In genomic region chr11:73323906-73324830, GRCm38 (mm10) we compare ENCODE assay signal across 16 mouse cellular contexts. TPM values are rescaled to one million over a fixed set of nuclear protein-coding genes. Genes with fewer than 3 reads are reported as not detected.
DNase-seq lines count a peak whose midpoint lies in the region; ATAC-seq and TF ChIP-seq lines count a peak whose summit lies in the region.
"Had no signal": no experiment of that assay in that cellular context is flagged by ENCODE, and none has a peak within 500 bp of the region (broad histone marks: within the 10 kb centered on the region; RNA-seq: fewer than 3 reads in every experiment).

No protein-coding gene starts in this region.

- H3K27ac ChIP-seq in kidney, embryonic 14.5 days (ENCODE audit: low read depth, low read length) = no peak overlapping the region
- peak overlapping the region; percentile 99 for H3K27ac ChIP-seq in brown adipose tissue, adult 24 weeks (replicated peaks; ENCODE audit: low read depth, low read length)
- H3K27ac ChIP-seq: embryonic facial prominence, embryonic 12.5 days; hindbrain, embryonic 15.5 days; lung, embryonic 15.5 days had no signal

- H3K9ac ChIP-seq in kidney, embryonic 14.5 days (ENCODE audit: low read depth, low read length) = no peak overlapping the region
- H3K9ac ChIP-seq: embryonic facial prominence, embryonic 12.5 days; hindbrain, embryonic 15.5 days; lung, embryonic 15.5 days had no signal

- 66% methylated on average over 9 of the region's 9 CpGs for WGBS in kidney, embryonic 14.5 days

- H3K9me3 ChIP-seq in kidney, embryonic 14.5 days (ENCODE audit: control insufficient read depth, low read length) = no peaks in the 10 kb centered on the region
- H3K9me3 ChIP-seq: embryonic facial prominence, embryonic 12.5 days; hindbrain, embryonic 15.5 days; lung, embryonic 15.5 days had no signal

- no peaks in the 10 kb centered on the region for H3K79me3 ChIP-seq in C2C12 (ENCODE audit: low read depth)

- no peaks in the 10 kb centered on the region for H3K4me1 ChIP-seq in kidney, embryonic 14.5 days (ENCODE audit: control insufficient read depth, insufficient read depth, low read length)
- H3K4me1 ChIP-seq in brown adipose tissue, adult 24 weeks (ENCODE audit: control insufficient read depth, insufficient read depth, insufficient read length, low read length) = peaks cover 3% of the 10 kb centered on the region; the same call in 1 of the 2 replicates
- H3K4me1 ChIP-seq: embryonic facial prominence, embryonic 12.5 days; hindbrain, embryonic 15.5 days had no signal

- no peaks in the 10 kb centered on the region for H3K79me2 ChIP-seq in C2C12 (ENCODE audit: control insufficient read depth, insufficient read depth)

- peak; percentile 49 for DNase-seq in kidney, adult 11 months
- DNase-seq in lung, postnatal 36 days = peak; percentile 18
- DNase-seq in thymus, postnatal 14 days = no peak
- no peak for DNase-seq in left cerebral cortex, adult 8-10 months (ENCODE audit: low spot score in 2 of 2)
- DNase-seq in ovary, postnatal 14 days (ENCODE audit: low spot score) = no peak
- DNase-seq: adrenal gland, adult 2 months; cerebellum, adult 11-12 months had no signal

- no peak overlapping the region for H3ac ChIP-seq in C2C12 (ENCODE audit: control insufficient read depth, insufficient read length, low read depth)

- no peaks in the 10 kb centered on the region for H3K27me3 ChIP-seq in kidney, embryonic 14.5 days (ENCODE audit: control insufficient read depth, insufficient read depth, low read length)
- H3K27me3 ChIP-seq in C2C12 (ENCODE audit: control insufficient read depth, insufficient read depth, insufficient read length) = no peaks in the 10 kb centered on the region
- H3K27me3 ChIP-seq: embryonic facial prominence, embryonic 12.5 days; hindbrain, embryonic 15.5 days; lung, embryonic 15.5 days had no signal

- no peak overlapping the region for H3K4me2 ChIP-seq in kidney, embryonic 14.5 days (replicated peaks; ENCODE audit: low read depth, low read length)
- H3K4me2 ChIP-seq: embryonic facial prominence, embryonic 12.5 days; hindbrain, embryonic 15.5 days; lung, embryonic 15.5 days had no signal

- no peak for TF ChIP-seq CTCF in C2C12 (IDR thresholded peaks at IDR 0.05; ENCODE audit: control insufficient read depth, insufficient read depth, insufficient read length)

- no peaks in the 10 kb centered on the region for H3K36me3 ChIP-seq in kidney, embryonic 14.5 days (ENCODE audit: control insufficient read depth, insufficient read depth, low read length)
- H3K36me3 ChIP-seq in C2C12 (ENCODE audit: control insufficient read depth, insufficient read depth) = no peaks in the 10 kb centered on the region
- H3K36me3 ChIP-seq: embryonic facial prominence, embryonic 12.5 days; hindbrain, embryonic 15.5 days; lung, embryonic 15.5 days had no signal

- no peak overlapping the region for H3K4me3 ChIP-seq in kidney, embryonic 14.5 days (ENCODE audit: low read length)
- H3K4me3 ChIP-seq in C2C12 (ENCODE audit: insufficient read depth, poor library complexity, severe bottlenecking) = no peak overlapping the region
- H3K4me3 ChIP-seq in brown adipose tissue, adult 24 weeks (ENCODE audit: insufficient read depth, low read depth, low read length) = peak overlapping the region; percentile 72
- H3K4me3 ChIP-seq: embryonic facial prominence, embryonic 12.5 days; hindbrain, embryonic 15.5 days; lung, embryonic 15.5 days had no signal

- no peak for ATAC-seq in kidney, embryonic 14.5 days (ENCODE audit: low FRiP score, low TSS enrichment)
- ATAC-seq: forebrain, embryonic 14.5 days had no signal

TF ChIP-seq in C2C12, 6 proteins besides CTCF, POLR2A, EP300 and RAD21:
- no peak for TF ChIP-seq MYOG (IDR thresholded peaks at IDR 0.05; ENCODE audit: control insufficient read depth, extremely low read depth, insufficient read length)
- no peak for TF ChIP-seq FOSL1 (IDR thresholded peaks at IDR 0.05; ENCODE audit: insufficient read depth, low read length, poor library complexity, severe bottlenecking)
- peak; percentile 6 for TF ChIP-seq CEBPB (IDR thresholded peaks at IDR 0.05; ENCODE audit: low read depth)
- TF ChIP-seq MAX (IDR thresholded peaks at IDR 0.05) = no peak
TF ChIP-seq in C2C12: peak in this region for 1.

RNA-seq across cellular contexts. Expression of gene Aspa, which starts 5.2 kb away (rescaled TPM):
- polyA plus RNA-seq in kidney, embryonic 14.5 days (2014; fragmentation: Nextera tagmentation; extraction: Ambion mirVana) = 4.5 and 6.3 TPM in 2 replicates
- polyA plus RNA-seq in C2C12 (2012; fragmentation: generic; extraction: Trizol) = 0.60 TPM
- polyA plus RNA-seq in brown adipose tissue, adult 24 weeks (2012; ENCODE audit: insufficient read depth, insufficient read length, missing spikeins) = 163 and 192 TPM in 2 replicates
- 10 to 100 TPM; 20.9 to 29.6 (median 25.7) TPM for total RNA-seq in left cerebral cortex, adult 8-10 months (2022)

RNA-seq across cellular contexts. Expression of gene Gm49340, which starts 5.4 kb away (rescaled TPM):
- not detected in 2 replicates for polyA plus RNA-seq in kidney, embryonic 14.5 days (2014; fragmentation: Nextera tagmentation; extraction: Ambion mirVana)
- not detected for polyA plus RNA-seq in C2C12 (2012; fragmentation: generic; extraction: Trizol)
- 0.48 TPM in 1 of 2 replicates, not detected in the other for polyA plus RNA-seq in brown adipose tissue, adult 24 weeks (2012; ENCODE audit: insufficient read depth, insufficient read length, missing spikeins)
- total RNA-seq in left cerebral cortex, adult 8-10 months (2022) = not detected
- total RNA-seq: adrenal gland, adult 2 months; granulocyte monocyte progenitor cell, adult 5-6 weeks; left cerebral cortex, adult 18-20 months had no signal
- polyA plus RNA-seq: adrenal gland, adult 2 months; embryonic facial prominence, embryonic 12.5 days; forebrain, embryonic 14.5 days; hindbrain, embryonic 15.5 days had no signal

RNA-seq across cellular contexts. Expression of gene Spata22, which starts 5.4 kb away (rescaled TPM):
- 0.16 TPM in 1 of 2 replicates, not detected in the other for polyA plus RNA-seq in kidney, embryonic 14.5 days (2014; fragmentation: Nextera tagmentation; extraction: Ambion mirVana)
- polyA plus RNA-seq in C2C12 (2012; fragmentation: generic; extraction: Trizol) = not detected
- polyA plus RNA-seq in brown adipose tissue, adult 24 weeks (2012; ENCODE audit: insufficient read depth, insufficient read length, missing spikeins) = 8.6 and 10.5 TPM in 2 replicates
- not detected for total RNA-seq in left cerebral cortex, adult 8-10 months (2022)
- total RNA-seq: granulocyte monocyte progenitor cell, adult 5-6 weeks; left cerebral cortex, adult 18-20 months had no signal
- polyA plus RNA-seq: adrenal gland, adult 2 months; embryonic facial prominence, embryonic 12.5 days; forebrain, embryonic 14.5 days; hindbrain, embryonic 15.5 days; lung, embryonic 15.5 days had no signal

RNA-seq across cellular contexts. Expression of gene Olfr20, which starts 26.4 kb away (rescaled TPM):
- not detected in 2 replicates for polyA plus RNA-seq in kidney, embryonic 14.5 days (2014; fragmentation: Nextera tagmentation; extraction: Ambion mirVana)
- polyA plus RNA-seq in C2C12 (2012; fragmentation: generic; extraction: Trizol) = not detected
- not detected in 2 replicates for polyA plus RNA-seq in brown adipose tissue, adult 24 weeks (2012; ENCODE audit: insufficient read depth, insufficient read length, missing spikeins)
- not detected for total RNA-seq in left cerebral cortex, adult 8-10 months (2022)
- total RNA-seq: adrenal gland, adult 2 months; granulocyte monocyte progenitor cell, adult 5-6 weeks; left cerebral cortex, adult 18-20 months had no signal
- polyA plus RNA-seq: embryonic facial prominence, embryonic 12.5 days; forebrain, embryonic 14.5 days; hindbrain, embryonic 15.5 days; lung, embryonic 15.5 days had no signal

RNA-seq across cellular contexts. Expression of gene Olfr376, which starts 46.9 kb away (rescaled TPM):
- not detected in 2 replicates for polyA plus RNA-seq in kidney, embryonic 14.5 days (2014; fragmentation: Nextera tagmentation; extraction: Ambion mirVana)
- polyA plus RNA-seq in C2C12 (2012; fragmentation: generic; extraction: Trizol) = not detected
- not detected in 2 replicates for polyA plus RNA-seq in brown adipose tissue, adult 24 weeks (2012; ENCODE audit: insufficient read depth, insufficient read length, missing spikeins)
- not detected for total RNA-seq in left cerebral cortex, adult 8-10 months (2022)
- total RNA-seq: adrenal gland, adult 2 months; granulocyte monocyte progenitor cell, adult 5-6 weeks; left cerebral cortex, adult 18-20 months had no signal
- polyA plus RNA-seq: adrenal gland, adult 2 months; embryonic facial prominence, embryonic 12.5 days; forebrain, embryonic 14.5 days; hindbrain, embryonic 15.5 days; lung, embryonic 15.5 days had no signal

Comparison
In these comparisons a context has a peak if more than half of its experiments do, and no peak if none do; other contexts are left out.
1. DNase-seq: peak in kidney, adult 11 months (single experiment) and lung, postnatal 36 days (single experiment); none in thymus, postnatal 14 days (single experiment), left cerebral cortex, adult 8-10 months (0 of 2) and ovary, postnatal 14 days (single experiment).
2. RNA of gene Aspa, which starts 5.2 kb away (polyA plus RNA-seq): 163 to 192 TPM in brown adipose tissue, adult 24 weeks; 4.5 to 6.3 TPM in kidney, embryonic 14.5 days and 0.60 TPM in C2C12 (single experiment); every median in the first group is over 10 times any median in the second.